Mouse (Mus musculus) limb, embryonic 11.5 days (tissue): ENCODE measurements around the gene Kcnk4. TPM values are rescaled to one million over a fixed set of nuclear protein-coding genes. Genes with fewer than 3 reads are reported as not detected.

Experiments used
- ATAC-seq: fragments of 200-750 bp; cut with Nextera tagmentation; 2 replicates; pipeline ENCODE4 v1.8.0; 2017; ENCODE audit warnings: low read depth; ENCODE audit not compliant: insufficient number of reproducible peaks, low FRiP score, low TSS enrichment
- DNase-seq: peaks from one replicate; pipeline ENCODE4 v3.0.0-alpha.2; 2015; ENCODE audit warnings: low spot score
- H3K27ac ChIP-seq: fragments of 300-500 bp; sonication (generic); replicated peaks from 2 replicates; pipeline ENCODE4 v1.5.1; 2014; ENCODE audit warnings: low read depth, mild to moderate bottlenecking, low read length
- H3K27me3 ChIP-seq: fragments of 300-500 bp; sonication (generic); 2 replicates; pipeline ENCODE4 v1.6.1; 2014; ENCODE audit warnings: mild to moderate bottlenecking, low read length, mixed read lengths; ENCODE audit not compliant: control insufficient read depth, insufficient read depth
- H3K36me3 ChIP-seq: fragments of 300-500 bp; sonication (generic); 2 replicates; pipeline ENCODE4 v1.6.1; 2014; ENCODE audit warnings: mild to moderate bottlenecking, low read length, moderate library complexity, mixed read lengths; ENCODE audit not compliant: control insufficient read depth, insufficient read depth
- H3K4me1 ChIP-seq: fragments of 300-500 bp; sonication (generic); 2 replicates; pipeline ENCODE4 v1.6.1; 2014; ENCODE audit warnings: low read length, mixed read lengths; ENCODE audit not compliant: control insufficient read depth, insufficient read depth
- H3K4me2 ChIP-seq: fragments of 300-500 bp; sonication (generic); 2 replicates; pipeline ENCODE4 v1.6.1; 2014; ENCODE audit warnings: low read depth, mild to moderate bottlenecking, moderate library complexity; ENCODE audit not compliant: severe bottlenecking
- H3K4me3 ChIP-seq: fragments of 300-500 bp; sonication (generic); 2 replicates; pipeline ENCODE4 v1.5.1; 2014; ENCODE audit warnings: low read depth, low read length
- H3K9ac ChIP-seq: fragments of 300-500 bp; sonication (generic); 2 replicates; pipeline ENCODE4 v1.6.1; 2014; ENCODE audit warnings: mild to moderate bottlenecking, low read length
- H3K9me3 ChIP-seq: fragments of 300-500 bp; sonication (generic); 2 replicates; pipeline ENCODE4 v1.6.1; 2016; ENCODE audit warnings: low read length; ENCODE audit not compliant: control insufficient read depth
- WGBS: fragments of 180-500 bp; shearing (Covaris S2); extraction: QIAGEN DNeasy Blood & Tissue Kit; methylation state at CpG from one replicate; pipeline ENCODE4 v1.1.7; 2014; 5-methylcytosine and 5-hydroxymethylcytosine counted together
- microRNA-seq: library from miRNA; unstranded; fragments of <30 nt; microRNA quantifications from one replicate; pipeline ENCODE4, GENCODE M21; 2016
- polyA plus RNA-seq: library from polyadenylated mRNA; unstranded; fragments of >200 nt; fragmentation: Nextera tagmentation; extraction: Ambion mirVana; gene quantifications from 2 replicates; pipeline ENCODE4 v1.2.1, GENCODE M21; 2014

The Kcnk4 gene
- polyA plus RNA-seq, 1 experiment from 2014 or later, result 0.31 TPM

DNA sequence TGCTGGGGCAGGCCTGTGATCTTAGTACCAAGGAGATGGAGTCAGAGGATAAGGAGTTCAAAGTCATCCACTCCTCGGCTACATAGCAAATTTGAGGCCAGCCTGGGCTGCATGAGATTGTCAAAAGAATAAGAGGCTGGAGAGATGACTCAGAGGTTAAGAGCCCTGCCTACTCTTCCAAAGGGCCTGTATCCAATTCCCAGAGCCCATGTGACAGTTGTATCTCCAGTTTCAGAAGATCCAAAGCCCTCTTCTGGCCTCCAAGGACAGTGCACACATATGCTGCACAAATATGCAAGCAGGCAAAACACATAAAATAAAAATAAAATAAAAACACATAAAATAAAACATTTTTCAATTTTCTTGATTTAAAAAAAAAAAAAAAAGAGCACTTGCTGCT, 60.1 kb downstream of the Kcnk4 start:
- Histone ChIP-seq H3K9me3 (no peaks in the 10 kb centered on the region), H3K27ac (no peak overlapping the region), H3K4me2 (no peak overlapping the region), H3K36me3 (no peaks in the 10 kb centered on the region), H3K4me3 (no peak overlapping the region), H3K4me1 (0 out of 2 replicates have a peak, but pooled peaks cover 3% of the 10 kb centered on the region), H3K9ac (no peak overlapping the region), H3K27me3 (no peaks in the 10 kb centered on the region)
- DNase-seq (no peak), ATAC-seq (no peak)
- 89% methylated on average over 1 of the region's 1 CpGs for WGBS

Small RNAs within 50 kb of the gene (microRNA-seq; reads per million reads assigned to microRNA genes)
- gene Mir6990, result 0.92 reads per million

Other genes starting within 250 kb of the Kcnk4 start
- gene Rps6ka4, start 93.9 kb downstream of the Kcnk4 start, polyA plus RNA-seq, result 4.2 and 4.6 TPM in 2 replicates
- 0.11 and 0.16 TPM in 2 replicates for gene Ccdc88b, start 76.3 kb downstream of the Kcnk4 start, polyA plus RNA-seq
- 173 and 177 TPM in 2 replicates for gene Trmt112, start 24.8 kb downstream of the Kcnk4 start, polyA plus RNA-seq
- 74.7 and 90.5 TPM in 2 replicates for gene Prdx5, start 24.4 kb downstream of the Kcnk4 start, polyA plus RNA-seq
- gene Esrra, start 12.7 kb downstream of the Kcnk4 start, polyA plus RNA-seq, result 1.9 and 3.3 TPM in 2 replicates
- 0.71 and 1.3 TPM in 2 replicates for gene Catsperz, start 9.1 kb downstream of the Kcnk4 start, polyA plus RNA-seq
- gene Bad, start 7.3 kb upstream of the Kcnk4 start, polyA plus RNA-seq, result 50.2 and 51.7 TPM in 2 replicates
- gene Gpr137, start 8.0 kb upstream of the Kcnk4 start, polyA plus RNA-seq, result 19.1 and 22.6 TPM in 2 replicates
- gene Ppp1r14b, start 40.5 kb upstream of the Kcnk4 start, polyA plus RNA-seq, result 282 and 293 TPM in 2 replicates
- gene Plcb3, start 42.0 kb upstream of the Kcnk4 start, polyA plus RNA-seq, result 24.4 and 27.7 TPM in 2 replicates
- gene Fkbp2, start 46.0 kb upstream of the Kcnk4 start, polyA plus RNA-seq, result 70.9 and 72.7 TPM in 2 replicates
- 37.1 and 38.7 TPM in 2 replicates for gene Vegfb, start 53.1 kb upstream of the Kcnk4 start, polyA plus RNA-seq
- gene Dnajc4, start 58.1 kb upstream of the Kcnk4 start, polyA plus RNA-seq, result 15.0 and 20.7 TPM in 2 replicates
- 18.3 and 22.3 TPM in 2 replicates for gene Nudt22, start 61.6 kb upstream of the Kcnk4 start, polyA plus RNA-seq
- gene Trpt1, start 61.6 kb upstream of the Kcnk4 start, polyA plus RNA-seq, result 8.9 and 9.7 TPM in 2 replicates
- gene Fermt3, start 85.0 kb upstream of the Kcnk4 start, polyA plus RNA-seq, result 7.1 and 7.3 TPM in 2 replicates
- gene Stip1, start 105.5 kb upstream of the Kcnk4 start, polyA plus RNA-seq, result 448 and 453 TPM in 2 replicates
- gene Macrod1, start 122.3 kb upstream of the Kcnk4 start, polyA plus RNA-seq, result 4.1 and 5.8 TPM in 2 replicates
- gene Flrt1, start 171.2 kb upstream of the Kcnk4 start, polyA plus RNA-seq, result 3.0 and 3.9 TPM in 2 replicates